Mouse (Mus musculus): ENCODE results near the gene Klhdc8b.

DNA sequence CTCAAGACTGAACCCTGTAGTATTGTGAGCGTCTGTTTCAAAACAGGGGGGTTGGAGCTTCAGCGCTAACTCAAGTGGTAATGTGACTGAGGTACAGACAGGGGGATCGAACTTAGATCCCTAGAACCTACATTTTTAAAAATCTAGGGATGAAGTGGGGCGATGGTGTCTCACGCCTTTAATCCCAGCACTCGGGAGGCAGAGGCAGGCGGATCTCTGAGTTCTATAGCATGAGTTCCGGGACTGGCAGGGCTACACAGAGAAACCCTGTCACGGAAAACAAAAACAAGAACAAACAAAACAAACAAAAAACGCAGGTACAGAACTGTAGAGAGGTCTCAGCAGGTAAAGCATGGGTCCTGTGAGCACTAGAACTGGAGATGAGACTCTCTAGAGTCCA is 4.4 kb downstream of the Klhdc8b start:
- TF ChIP-seq POLR2A (IDR thresholded peaks at IDR 0.05; ENCODE audit: control insufficient read depth, extremely low read depth, insufficient read depth, low read length, poor library complexity) (no peak), CTCF (IDR thresholded peaks at IDR 0.05; ENCODE audit: borderline replicate concordance, control insufficient read depth, extremely low read depth, insufficient read depth, low read length, poor library complexity) (no peak)

Measured in thymus, adult 2 months (tissue).